Mouse (Mus musculus): ENCODE measurements around the gene Plekhm1. TPM values are rescaled to one million over a fixed set of nuclear protein-coding genes. Genes with fewer than 3 reads are reported as not detected.
"Not testable (repeated sequence)": the region's sequence is repeated elsewhere in the genome, so short reads cannot be mapped to it uniquely, and the experiment has no call there.

The Plekhm1 gene
- polyA plus RNA-seq (2014; fragmentation: Nextera tagmentation; extraction: Ambion mirVana), result 9.2 and 10.3 TPM in 2 replicates

- Histone ChIP-seq H3K9me3 (ENCODE audit: control insufficient read depth, low read length) (no peaks in the 10 kb centered on the region), H3K36me3 (replicated peaks; ENCODE audit: control insufficient read depth, insufficient read depth) (no peaks in the 10 kb centered on the region), H3K27me3 (ENCODE audit: control insufficient read depth, insufficient read depth, low read length) (no peaks in the 10 kb centered on the region), H3K9ac (peak within 1 kb of the TSS; percentile 79), H3K4me3 (replicated peaks; ENCODE audit: low read length) (peak within 1 kb of the TSS; percentile 84), H3K27ac (peak within 1 kb of the TSS; percentile 79), H3K4me2 (replicated peaks) (peak within 1 kb of the TSS; percentile 69), H3K4me1 (replicated peaks; ENCODE audit: control insufficient read depth, insufficient read depth, low read length) (peaks cover 9% of the 10 kb centered on the region)
- ATAC-seq (ENCODE audit: low FRiP score) (peak; percentile 99), DNase-seq (ENCODE audit: low spot score) (peak; percentile 95)
- under 1% methylated on average over 67 of the region's 67 CpGs for WGBS
Observed at GRCm38 (mm10) chr11:103411981-103412949, at the start of gene Plekhm1. Gene Plekhm1, minus strand, starts transcription at chr11:103412687.

GRCm38 (mm10) chr11:103451105-103451504 lies 38.6 kb upstream of the Plekhm1 start:
- ATAC-seq (ENCODE audit: low FRiP score); H3K9me3 ChIP-seq (ENCODE audit: control insufficient read depth, low read length): not testable (repeated sequence)
- WGBS, result 7% methylated on average over 1 of the region's 1 CpGs

GRCm38 (mm10) chr11:103449721-103450120 lies 37.2 kb upstream of the Plekhm1 start:
- H3K4me2 ChIP-seq (replicated peaks); H3K9me3 ChIP-seq (ENCODE audit: control insufficient read depth, low read length); H3K4me3 ChIP-seq (replicated peaks; ENCODE audit: low read length); H3K4me1 ChIP-seq (replicated peaks; ENCODE audit: control insufficient read depth, insufficient read depth, low read length); H3K27me3 ChIP-seq (ENCODE audit: control insufficient read depth, insufficient read depth, low read length); H3K27ac ChIP-seq; H3K9ac ChIP-seq; DNase-seq (ENCODE audit: low spot score); ATAC-seq (ENCODE audit: low FRiP score); H3K36me3 ChIP-seq (replicated peaks; ENCODE audit: control insufficient read depth, insufficient read depth): not testable (repeated sequence)
- WGBS, result 87% methylated on average over 14 of the region's 14 CpGs

More at GRCm38 (mm10) chr11:103451105-103451504, 38.6 kb upstream of the Plekhm1 start:
- not testable (repeated sequence) for H3K36me3 ChIP-seq (replicated peaks; ENCODE audit: control insufficient read depth, insufficient read depth); DNase-seq (ENCODE audit: low spot score); H3K4me1 ChIP-seq (replicated peaks; ENCODE audit: control insufficient read depth, insufficient read depth, low read length); H3K27me3 ChIP-seq (ENCODE audit: control insufficient read depth, insufficient read depth, low read length); H3K27ac ChIP-seq; H3K4me2 ChIP-seq (replicated peaks); H3K4me3 ChIP-seq (replicated peaks; ENCODE audit: low read length); H3K9ac ChIP-seq

- no peak overlapping the region for H3K9ac ChIP-seq
- WGBS, result 91% methylated on average over 3 of the region's 3 CpGs
- H3K27me3 ChIP-seq (ENCODE audit: control insufficient read depth, insufficient read depth, low read length), result no peaks in the 10 kb centered on the region
Observed at GRCm38 (mm10) chr11:103443678-103444077, 31.2 kb upstream of the Plekhm1 start.

GRCm38 (mm10) chr11:103436282-103436681 lies 23.8 kb upstream of the Plekhm1 start:
- H3K4me1 ChIP-seq (replicated peaks; ENCODE audit: control insufficient read depth, insufficient read depth, low read length), result no peaks in the 10 kb centered on the region
- H3K9ac ChIP-seq, result no peak overlapping the region
- no peaks in the 10 kb centered on the region for H3K27me3 ChIP-seq (ENCODE audit: control insufficient read depth, insufficient read depth, low read length)
- no peak overlapping the region for H3K27ac ChIP-seq
- no peak overlapping the region for H3K4me3 ChIP-seq (replicated peaks; ENCODE audit: low read length)
- no peak overlapping the region for H3K4me2 ChIP-seq (replicated peaks)
- DNase-seq (ENCODE audit: low spot score), result no peak
- WGBS, result 89% methylated on average over 5 of the region's 5 CpGs
- no peaks in the 10 kb centered on the region for H3K36me3 ChIP-seq (replicated peaks; ENCODE audit: control insufficient read depth, insufficient read depth)
- ATAC-seq (ENCODE audit: low FRiP score), result no peak
- no peaks in the 10 kb centered on the region for H3K9me3 ChIP-seq (ENCODE audit: control insufficient read depth, low read length)

More at GRCm38 (mm10) chr11:103443678-103444077, 31.2 kb upstream of the Plekhm1 start:
- ATAC-seq (ENCODE audit: low FRiP score), result no peak
- no peak overlapping the region for H3K27ac ChIP-seq
- H3K4me3 ChIP-seq (replicated peaks; ENCODE audit: low read length), result no peak overlapping the region
- H3K9me3 ChIP-seq (ENCODE audit: control insufficient read depth, low read length), result no peaks in the 10 kb centered on the region
- H3K36me3 ChIP-seq (replicated peaks; ENCODE audit: control insufficient read depth, insufficient read depth), result no peaks in the 10 kb centered on the region
- no peak for DNase-seq (ENCODE audit: low spot score)
- no peaks in the 10 kb centered on the region for H3K4me1 ChIP-seq (replicated peaks; ENCODE audit: control insufficient read depth, insufficient read depth, low read length)
- no peak overlapping the region for H3K4me2 ChIP-seq (replicated peaks)

GRCm38 (mm10) chr11:103425031-103425430 lies 12.5 kb upstream of the Plekhm1 start:
- Histone ChIP-seq H3K4me1 (replicated peaks; ENCODE audit: control insufficient read depth, insufficient read depth, low read length) (no peaks in the 10 kb centered on the region), H3K27me3 (ENCODE audit: control insufficient read depth, insufficient read depth, low read length) (no peaks in the 10 kb centered on the region), H3K36me3 (replicated peaks; ENCODE audit: control insufficient read depth, insufficient read depth) (no peaks in the 10 kb centered on the region), H3K4me2 (replicated peaks) (no peak overlapping the region), H3K4me3 (replicated peaks; ENCODE audit: low read length) (no peak overlapping the region), H3K27ac (no peak overlapping the region), H3K9me3 (ENCODE audit: control insufficient read depth, low read length) (no peaks in the 10 kb centered on the region), H3K9ac (no peak overlapping the region)
- ATAC-seq (ENCODE audit: low FRiP score) (no peak), DNase-seq (ENCODE audit: low spot score) (no peak)
- WGBS, result 31% methylated on average over 5 of the region's 5 CpGs

- no peak overlapping the region for H3K9ac ChIP-seq
- H3K4me2 ChIP-seq (replicated peaks), result no peak overlapping the region
- no peak overlapping the region for H3K4me3 ChIP-seq (replicated peaks; ENCODE audit: low read length)
- no peak for DNase-seq (ENCODE audit: low spot score)
- no peak overlapping the region for H3K27ac ChIP-seq
- 88% methylated on average over 13 of the region's 13 CpGs for WGBS
- H3K36me3 ChIP-seq (replicated peaks; ENCODE audit: control insufficient read depth, insufficient read depth), result no peaks in the 10 kb centered on the region
- H3K9me3 ChIP-seq (ENCODE audit: control insufficient read depth, low read length), result no peaks in the 10 kb centered on the region
- no peaks in the 10 kb centered on the region for H3K27me3 ChIP-seq (ENCODE audit: control insufficient read depth, insufficient read depth, low read length)
- H3K4me1 ChIP-seq (replicated peaks; ENCODE audit: control insufficient read depth, insufficient read depth, low read length), result no peaks in the 10 kb centered on the region
- ATAC-seq (ENCODE audit: low FRiP score), result no peak
Observed at GRCm38 (mm10) chr11:103419667-103420066, 7.2 kb upstream of the Plekhm1 start.

- no peak overlapping the region for H3K9ac ChIP-seq
- H3K36me3 ChIP-seq (replicated peaks; ENCODE audit: control insufficient read depth, insufficient read depth), result no peaks in the 10 kb centered on the region
- no peak overlapping the region for H3K4me3 ChIP-seq (replicated peaks; ENCODE audit: low read length)
- ATAC-seq (ENCODE audit: low FRiP score) (no peak), DNase-seq (ENCODE audit: low spot score) (no peak)
- H3K9me3 ChIP-seq (ENCODE audit: control insufficient read depth, low read length), result no peaks in the 10 kb centered on the region
- H3K4me2 ChIP-seq (replicated peaks), result no peak overlapping the region
- H3K4me1 ChIP-seq (replicated peaks; ENCODE audit: control insufficient read depth, insufficient read depth, low read length), result no peaks in the 10 kb centered on the region
- H3K27me3 ChIP-seq (ENCODE audit: control insufficient read depth, insufficient read depth, low read length), result no peaks in the 10 kb centered on the region
- no peak overlapping the region for H3K27ac ChIP-seq
- 81% methylated on average over 5 of the region's 5 CpGs for WGBS
Observed at GRCm38 (mm10) chr11:103419226-103419625, 6.7 kb upstream of the Plekhm1 start.

- H3K4me3 ChIP-seq (replicated peaks; ENCODE audit: low read length), result no peak overlapping the region
- no peaks in the 10 kb centered on the region for H3K36me3 ChIP-seq (replicated peaks; ENCODE audit: control insufficient read depth, insufficient read depth)
- WGBS, result 78% methylated on average over 1 of the region's 1 CpGs
- H3K27ac ChIP-seq, result no peak overlapping the region
- H3K9me3 ChIP-seq (ENCODE audit: control insufficient read depth, low read length), result no peaks in the 10 kb centered on the region
- DNase-seq (ENCODE audit: low spot score), result no peak
- H3K27me3 ChIP-seq (ENCODE audit: control insufficient read depth, insufficient read depth, low read length), result no peaks in the 10 kb centered on the region
- no peak for ATAC-seq (ENCODE audit: low FRiP score)
- peak overlapping the region; percentile 69 for H3K4me2 ChIP-seq (replicated peaks)
- peaks cover 9% of the 10 kb centered on the region for H3K4me1 ChIP-seq (replicated peaks; ENCODE audit: control insufficient read depth, insufficient read depth, low read length)
- H3K9ac ChIP-seq, result no peak overlapping the region
Observed at GRCm38 (mm10) chr11:103413516-103413915, 1.0 kb upstream of the Plekhm1 start.

All from hindbrain, embryonic 14.5 days (tissue).